Mouse (Mus musculus): ENCODE measurements around the gene Men1. TPM values are rescaled to one million over a fixed set of nuclear protein-coding genes. Genes with fewer than 3 reads are reported as not detected.
A peak's percentile ranks its signal among the peaks of the same experiment; 100 is the strongest.

Men1 gene
- polyA plus RNA-seq, 1 experiment: 84.1 TPM

- Histone ChIP-seq H3K4me3 (replicated peaks; ENCODE audit: insufficient read depth, low read depth, low read length) (peak overlapping the region; percentile 95), H3K4me1 (ENCODE audit: control insufficient read depth, insufficient read depth, low read length) (peaks cover 2% of the 10 kb centered on the region; the same call in 1 of the 2 replicates), H3K27ac (ENCODE audit: insufficient read depth, low read length) (peak overlapping the region; percentile 90), H3K27me3 (ENCODE audit: control insufficient read depth, insufficient read depth, low read length) (no peaks in the 10 kb centered on the region)
- DNase-seq: peak; percentile 93 to 95
- under 1% methylated on average over 55 of the region's 55 CpGs for WGBS
- TF ChIP-seq POLR2A (IDR thresholded peaks at IDR 0.05; ENCODE audit: borderline replicate concordance, insufficient read depth, low read length): peak; percentile 47; the same call in 1 of the 2 replicates
- no peak for TF ChIP-seq CTCF (IDR thresholded peaks at IDR 0.05; ENCODE audit: borderline replicate concordance, insufficient read depth, low read depth, low read length)
These were observed 29.5 kb downstream of the Men1 start for GRCm38 (mm10) chr19:6364317-6364725.

GRCm38 (mm10) chr19:6364842-6365241, 30.1 kb downstream of the Men1 start:
- peaks cover 2% of the 10 kb centered on the region; the same call in 1 of the 2 replicates for H3K4me1 ChIP-seq (ENCODE audit: control insufficient read depth, insufficient read depth, low read length)
- peak overlapping the region; percentile 95 for H3K4me3 ChIP-seq (replicated peaks; ENCODE audit: insufficient read depth, low read depth, low read length)
- no peaks in the 10 kb centered on the region for H3K27me3 ChIP-seq (ENCODE audit: control insufficient read depth, insufficient read depth, low read length)
- no peak for DNase-seq
- 1% methylated on average over 2 of the region's 2 CpGs for WGBS
- no peak overlapping the region for H3K27ac ChIP-seq (ENCODE audit: insufficient read depth, low read length)
- TF ChIP-seq CTCF (IDR thresholded peaks at IDR 0.05; ENCODE audit: borderline replicate concordance, insufficient read depth, low read depth, low read length) (no peak), POLR2A (IDR thresholded peaks at IDR 0.05; ENCODE audit: borderline replicate concordance, insufficient read depth, low read length) (no peak)

- TF ChIP-seq POLR2A (IDR thresholded peaks at IDR 0.05; ENCODE audit: borderline replicate concordance, insufficient read depth, low read length): no peak
- TF ChIP-seq CTCF (IDR thresholded peaks at IDR 0.05; ENCODE audit: borderline replicate concordance, insufficient read depth, low read depth, low read length): no peak
- Histone ChIP-seq H3K4me3 (replicated peaks; ENCODE audit: insufficient read depth, low read depth, low read length) (no peak overlapping the region), H3K27me3 (ENCODE audit: control insufficient read depth, insufficient read depth, low read length) (no peaks in the 10 kb centered on the region; the same call in 1 of the 2 replicates), H3K4me1 (ENCODE audit: control insufficient read depth, insufficient read depth, low read length) (peaks cover 11% of the 10 kb centered on the region; the same call in 1 of the 2 replicates), H3K27ac (ENCODE audit: insufficient read depth, low read length) (no peak overlapping the region)
- no peak for DNase-seq
- whole genome bisulfite sequencing: 69% methylated on average over 2 of the region's 2 CpGs
These were observed 35.4 kb downstream of the Men1 start for GRCm38 (mm10) chr19:6370175-6370574.

GRCm38 (mm10) chr19:6372433-6372832, 37.7 kb downstream of the Men1 start:
- H3K4me1 ChIP-seq (ENCODE audit: control insufficient read depth, insufficient read depth, low read length): peaks cover 25% of the 10 kb centered on the region
- H3K27me3 ChIP-seq (ENCODE audit: control insufficient read depth, insufficient read depth, low read length): no peaks in the 10 kb centered on the region; the same call in 1 of the 2 replicates
- no peak overlapping the region for H3K4me3 ChIP-seq (replicated peaks; ENCODE audit: insufficient read depth, low read depth, low read length)
- TF ChIP-seq CTCF (IDR thresholded peaks at IDR 0.05; ENCODE audit: borderline replicate concordance, insufficient read depth, low read depth, low read length) (no peak), POLR2A (IDR thresholded peaks at IDR 0.05; ENCODE audit: borderline replicate concordance, insufficient read depth, low read length) (no peak)
- 96% methylated on average over 3 of the region's 3 CpGs for WGBS
- no peak for DNase-seq
- no peak overlapping the region for H3K27ac ChIP-seq (ENCODE audit: insufficient read depth, low read length)

- WGBS: 47% methylated on average over 12 of the region's 12 CpGs
- DNase-seq: peak; percentile 74 to 82
- Histone ChIP-seq H3K4me3 (replicated peaks; ENCODE audit: insufficient read depth, low read depth, low read length) (no peak overlapping the region), H3K27me3 (ENCODE audit: control insufficient read depth, insufficient read depth, low read length) (no peaks in the 10 kb centered on the region; the same call in 1 of the 2 replicates), H3K4me1 (ENCODE audit: control insufficient read depth, insufficient read depth, low read length) (peaks cover 32% of the 10 kb centered on the region), H3K27ac (ENCODE audit: insufficient read depth, low read length) (no peak overlapping the region)
- peak; percentile 75 for TF ChIP-seq CTCF (IDR thresholded peaks at IDR 0.05; ENCODE audit: borderline replicate concordance, insufficient read depth, low read depth, low read length)
- TF ChIP-seq POLR2A (IDR thresholded peaks at IDR 0.05; ENCODE audit: borderline replicate concordance, insufficient read depth, low read length): no peak
These were observed 39.0 kb downstream of the Men1 start for GRCm38 (mm10) chr19:6373539-6374400.

- no peak for DNase-seq
- no peak overlapping the region for H3K4me3 ChIP-seq (replicated peaks; ENCODE audit: insufficient read depth, low read depth, low read length)
- no peaks in the 10 kb centered on the region; the same call in 1 of the 2 replicates for H3K27me3 ChIP-seq (ENCODE audit: control insufficient read depth, insufficient read depth, low read length)
- H3K27ac ChIP-seq (ENCODE audit: insufficient read depth, low read length): no peak overlapping the region
- peaks cover 32% of the 10 kb centered on the region for H3K4me1 ChIP-seq (ENCODE audit: control insufficient read depth, insufficient read depth, low read length)
- 90% methylated on average over 10 of the region's 10 CpGs for WGBS
- TF ChIP-seq POLR2A (IDR thresholded peaks at IDR 0.05; ENCODE audit: borderline replicate concordance, insufficient read depth, low read length) (no peak), CTCF (IDR thresholded peaks at IDR 0.05; ENCODE audit: borderline replicate concordance, insufficient read depth, low read depth, low read length) (no peak)
These were observed 39.8 kb downstream of the Men1 start for GRCm38 (mm10) chr19:6374571-6374970.

GRCm38 (mm10) chr19:6375423-6376254, 40.9 kb downstream of the Men1 start:
- Histone ChIP-seq H3K27me3 (ENCODE audit: control insufficient read depth, insufficient read depth, low read length) (no peaks in the 10 kb centered on the region; the same call in 1 of the 2 replicates), H3K4me1 (ENCODE audit: control insufficient read depth, insufficient read depth, low read length) (peaks cover 32% of the 10 kb centered on the region), H3K27ac (ENCODE audit: insufficient read depth, low read length) (no peak overlapping the region), H3K4me3 (replicated peaks; ENCODE audit: insufficient read depth, low read depth, low read length) (no peak overlapping the region)
- TF ChIP-seq POLR2A (IDR thresholded peaks at IDR 0.05; ENCODE audit: borderline replicate concordance, insufficient read depth, low read length): no peak
- TF ChIP-seq CTCF (IDR thresholded peaks at IDR 0.05; ENCODE audit: borderline replicate concordance, insufficient read depth, low read depth, low read length): no peak
- no peak for DNase-seq
- 68% methylated on average over 42 of the region's 42 CpGs for WGBS

All from cerebellum, adult 2 months (tissue).